Mouse (Mus musculus) lung, postnatal 10 days (tissue): ENCODE data around the gene Snd1.
"Not testable (repeated sequence)": the region's sequence is repeated elsewhere in the genome, so short reads cannot be mapped to it uniquely, and the experiment has no call there.

ENCODE experiments used
- DNase-seq: peaks from one replicate; pipeline ENCODE4 v3.0.0; 2021

Snd1 gene

GRCm38 (mm10) chr6:28929169-28929803, 454.3 kb downstream of the Snd1 start:
- not testable (repeated sequence) for DNase-seq

DNA sequence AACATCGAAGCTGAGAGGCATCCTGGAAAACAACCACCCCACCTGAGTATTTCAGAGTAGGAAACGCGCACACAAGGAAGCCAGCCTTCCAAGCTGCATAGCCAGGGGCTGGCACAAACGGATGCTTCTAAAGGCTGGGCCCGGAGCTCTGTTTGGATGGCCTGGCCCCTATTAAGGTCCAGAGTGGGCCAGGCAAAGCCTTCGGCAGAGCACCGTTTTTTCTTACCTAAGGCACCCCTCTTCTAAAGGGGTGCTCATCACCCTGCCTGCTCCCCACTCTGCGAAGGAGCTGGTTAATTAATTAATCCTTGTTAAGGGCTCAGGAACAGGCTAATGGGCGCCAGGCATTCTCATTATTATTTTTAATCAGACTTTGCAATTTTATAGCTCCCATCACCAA, 456.3 kb downstream of the Snd1 start:
- DNase-seq, result no peak

DNA sequence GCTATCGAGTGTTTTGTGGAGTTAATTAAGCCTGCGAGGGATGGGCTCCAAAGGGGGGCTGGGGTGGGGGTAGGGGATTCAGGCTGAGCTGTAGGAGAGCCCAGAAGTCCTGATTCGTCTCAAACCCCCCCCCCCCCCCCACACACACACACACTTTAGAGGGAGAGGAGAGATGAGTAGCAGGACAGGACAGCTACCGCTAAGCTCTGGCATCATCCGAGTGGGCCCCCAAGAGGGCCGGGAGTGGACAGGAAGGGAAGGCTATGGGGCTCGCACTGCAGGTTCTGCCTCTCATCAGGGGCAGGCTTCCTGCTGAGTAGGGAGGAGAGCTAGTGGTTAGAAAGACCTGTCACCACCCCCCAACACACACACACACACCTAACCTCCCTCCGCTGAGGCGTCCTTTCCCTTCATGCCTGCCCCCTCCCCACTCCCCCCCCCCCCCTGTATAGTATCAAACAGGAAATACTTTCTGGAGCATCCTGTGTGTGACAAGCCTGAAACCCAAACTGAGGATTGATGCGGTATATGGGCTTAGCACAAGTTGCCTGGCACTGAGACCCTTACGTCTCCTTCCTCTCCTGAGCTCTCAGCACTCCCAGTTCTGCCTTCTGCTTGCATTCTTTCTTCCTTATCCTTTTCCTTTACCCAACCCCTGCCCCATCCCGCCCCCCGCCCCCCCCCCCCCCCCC, 456.8 kb downstream of the Snd1 start:
- DNase-seq, result no peak

GRCm38 (mm10) chr6:28932328-28932937, 457.5 kb downstream of the Snd1 start:
- peak; percentile 35 for DNase-seq

DNA sequence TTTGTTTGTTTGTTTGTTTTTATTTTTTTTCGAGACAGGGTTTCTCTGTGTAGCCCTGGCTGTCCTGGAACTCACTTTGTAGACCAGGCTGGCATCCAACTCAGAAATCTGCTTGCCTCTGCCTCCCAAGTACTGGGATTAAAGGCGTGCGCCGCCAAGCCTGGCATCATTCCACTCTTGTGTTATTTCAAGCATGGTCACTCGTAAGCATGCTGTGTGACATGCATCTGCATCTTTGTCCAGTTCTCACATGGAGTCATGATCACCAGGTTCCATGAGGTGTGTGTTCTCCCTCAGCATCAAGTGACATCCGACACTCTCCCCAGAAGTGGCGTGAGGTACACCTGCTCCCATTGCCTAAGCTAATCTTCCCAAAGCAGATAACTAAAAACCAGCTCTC, 460.8 kb downstream of the Snd1 start:
- DNase-seq, result no peak

DNA sequence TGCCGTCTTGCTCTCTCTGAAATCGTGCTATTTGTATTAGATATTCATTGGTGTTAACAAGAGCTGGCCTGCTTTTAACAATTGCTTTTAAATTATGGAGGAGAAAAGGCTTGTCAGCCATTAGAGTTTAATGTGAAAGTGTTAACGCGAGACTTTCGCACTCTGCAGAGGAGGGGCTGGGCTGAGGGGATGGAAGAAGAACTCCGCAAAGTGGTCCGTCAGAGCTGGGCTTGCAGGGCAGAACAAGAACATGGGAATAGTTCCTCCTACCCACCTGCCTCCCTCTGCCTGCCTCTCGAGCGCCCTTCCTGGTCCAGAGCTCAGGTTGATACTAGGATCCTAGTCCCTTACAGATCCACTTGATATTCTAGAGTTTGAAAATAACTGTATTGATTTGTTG, 472.3 kb downstream of the Snd1 start:
- no peak for DNase-seq

DNA sequence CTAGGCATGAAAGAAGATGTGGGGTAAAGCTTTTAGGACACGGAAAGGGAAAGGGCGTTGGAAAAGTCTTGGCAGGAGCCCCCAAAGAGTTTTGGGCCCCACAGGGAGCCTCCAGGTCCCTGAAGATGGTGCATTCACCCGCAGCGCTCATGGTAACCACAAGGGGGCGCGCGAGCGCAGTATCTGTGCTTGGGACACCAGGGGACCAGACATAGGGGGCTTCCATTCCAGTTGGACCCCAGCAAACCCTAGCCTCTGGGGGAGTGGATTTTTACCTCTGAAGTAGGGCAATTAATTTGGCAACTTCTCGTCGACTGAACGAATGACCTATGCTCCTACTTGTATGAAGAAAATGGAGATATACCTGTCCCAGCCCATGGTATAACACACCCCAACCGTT, 474.3 kb downstream of the Snd1 start:
- DNase-seq, result peak; percentile 74

- peak; percentile 67 for DNase-seq
Measured at GRCm38 (mm10) chr6:28955581-28955980, 480.6 kb downstream of the Snd1 start.

- DNase-seq, result no peak
Measured at GRCm38 (mm10) chr6:28957486-28957885, 482.5 kb downstream of the Snd1 start.

GRCm38 (mm10) chr6:28963178-28963577, 488.2 kb downstream of the Snd1 start:
- DNase-seq, result no peak

DNA sequence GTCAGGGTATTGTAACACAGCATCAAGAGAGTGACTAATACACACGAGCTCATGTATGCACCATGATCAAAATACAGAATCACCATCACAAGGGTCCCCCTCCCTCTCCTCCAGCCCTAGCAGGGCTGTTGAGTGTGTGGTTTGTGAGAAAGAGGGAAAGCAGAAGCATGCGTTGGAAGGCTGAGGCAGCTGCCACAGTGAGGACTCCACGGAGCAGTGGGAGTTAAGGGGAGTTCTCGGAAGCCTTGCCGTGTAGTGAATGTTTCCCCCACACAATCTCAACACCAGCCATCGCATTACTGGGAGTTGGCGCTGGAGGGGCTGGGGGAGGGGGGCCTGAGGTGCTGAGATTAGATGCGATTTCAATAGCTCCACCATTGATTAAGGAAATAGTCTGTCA, 490.3 kb downstream of the Snd1 start:
- DNase-seq, result no peak

DNA sequence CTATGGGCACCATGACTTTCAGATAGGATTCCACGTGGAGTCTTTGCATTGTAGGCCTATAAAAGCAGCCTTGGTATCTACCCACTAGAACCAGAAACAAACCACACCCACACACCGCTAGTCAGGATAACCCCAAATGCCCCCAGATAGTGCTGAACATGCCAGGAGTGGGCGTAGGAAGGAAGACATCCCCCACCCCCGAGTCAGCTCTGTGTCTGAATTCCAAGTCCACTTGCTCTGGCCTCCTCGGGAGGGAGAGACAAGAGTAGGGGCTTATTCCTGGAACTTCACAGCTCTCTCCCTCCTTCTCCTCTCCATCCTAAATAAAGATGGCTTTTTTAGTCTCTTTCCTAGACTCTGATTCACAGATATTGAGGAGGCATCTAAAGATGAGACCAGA, 494.7 kb downstream of the Snd1 start:
- DNase-seq, result no peak

DNA sequence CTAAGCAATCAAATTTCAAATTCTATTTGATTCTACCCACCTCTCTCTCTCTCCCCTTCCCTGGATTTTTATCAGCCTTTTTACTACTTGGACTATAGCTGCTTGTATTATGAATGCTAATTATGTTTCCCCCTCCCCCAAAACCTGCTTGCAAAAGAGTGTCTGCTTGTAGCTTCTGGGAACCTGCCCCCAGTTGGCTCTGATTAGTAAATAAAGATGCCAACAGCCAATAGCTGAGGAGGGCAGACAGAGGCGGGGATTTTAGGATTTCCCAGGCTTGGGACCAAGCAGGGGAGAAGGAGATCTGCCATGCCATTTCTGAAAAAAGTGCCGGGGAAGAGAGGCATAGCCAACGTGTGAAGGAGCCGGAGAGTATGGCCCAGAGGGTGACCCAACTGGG, 495.8 kb downstream of the Snd1 start:
- DNase-seq, result no peak

DNA sequence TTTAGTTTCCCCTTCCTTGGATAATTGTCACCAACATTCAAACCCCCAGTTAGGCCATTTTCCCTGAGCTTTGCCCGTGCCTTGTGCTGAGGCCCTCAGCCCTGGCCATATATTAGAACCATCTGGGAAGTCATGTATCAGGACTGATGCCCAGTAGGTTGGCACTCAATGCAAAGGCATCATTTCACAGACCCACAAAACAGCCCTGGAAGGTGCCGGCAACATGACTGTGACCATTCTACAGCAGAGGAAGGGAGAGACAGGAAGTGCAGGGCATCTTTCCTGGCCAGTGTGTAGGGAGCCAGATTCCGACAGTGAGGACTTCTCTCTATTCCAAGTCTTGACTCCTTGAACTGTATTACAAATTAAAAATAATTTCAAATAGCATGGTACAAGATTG, 499.6 kb downstream of the Snd1 start:
- DNase-seq, result no peak

GRCm38 (mm10) chr6:28975106-28975505, 500.2 kb downstream of the Snd1 start:
- DNase-seq, result no peak

GRCm38 (mm10) chr6:28978031-28978430, 503.1 kb downstream of the Snd1 start:
- no peak for DNase-seq

GRCm38 (mm10) chr6:28978881-28979280, 503.9 kb downstream of the Snd1 start:
- DNase-seq, result no peak

DNA sequence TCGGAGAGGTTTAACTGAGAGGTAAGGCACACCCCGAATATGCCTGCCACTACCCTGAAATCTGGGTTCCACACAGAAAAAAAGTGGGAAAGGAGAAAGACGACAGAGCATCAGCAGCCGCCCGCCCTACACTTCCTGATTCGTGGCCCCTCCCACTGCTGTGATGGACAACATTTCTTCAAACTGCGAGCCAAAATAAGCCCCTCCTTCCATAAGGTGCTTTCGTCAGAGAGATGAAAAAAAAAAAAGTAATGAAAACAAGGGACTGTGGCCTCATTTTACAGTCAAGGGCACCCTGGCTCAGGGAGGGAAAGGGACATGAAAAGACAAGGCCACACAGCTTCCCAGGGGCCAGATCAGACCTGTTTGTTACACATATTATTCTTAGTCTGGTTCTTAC, 504.6 kb downstream of the Snd1 start:
- no peak for DNase-seq

GRCm38 (mm10) chr6:28980219-28980618, 505.3 kb downstream of the Snd1 start:
- DNase-seq, result no peak

- peak; percentile 12 for DNase-seq
Measured at GRCm38 (mm10) chr6:28980750-28981584, 506.0 kb downstream of the Snd1 start.

GRCm38 (mm10) chr6:28981585-28981948, 506.6 kb downstream of the Snd1 start:
- no peak for DNase-seq

- peak; percentile 77 for DNase-seq
Measured at GRCm38 (mm10) chr6:28981966-28982701, 507.2 kb downstream of the Snd1 start.

GRCm38 (mm10) chr6:28982817-28983216, 507.9 kb downstream of the Snd1 start:
- no peak for DNase-seq
